Mouse (Mus musculus): ENCODE results near the gene Cacna2d1.
A peak's percentile ranks its signal among the peaks of the same experiment; 100 is the strongest.

The Cacna2d1 gene

DNA sequence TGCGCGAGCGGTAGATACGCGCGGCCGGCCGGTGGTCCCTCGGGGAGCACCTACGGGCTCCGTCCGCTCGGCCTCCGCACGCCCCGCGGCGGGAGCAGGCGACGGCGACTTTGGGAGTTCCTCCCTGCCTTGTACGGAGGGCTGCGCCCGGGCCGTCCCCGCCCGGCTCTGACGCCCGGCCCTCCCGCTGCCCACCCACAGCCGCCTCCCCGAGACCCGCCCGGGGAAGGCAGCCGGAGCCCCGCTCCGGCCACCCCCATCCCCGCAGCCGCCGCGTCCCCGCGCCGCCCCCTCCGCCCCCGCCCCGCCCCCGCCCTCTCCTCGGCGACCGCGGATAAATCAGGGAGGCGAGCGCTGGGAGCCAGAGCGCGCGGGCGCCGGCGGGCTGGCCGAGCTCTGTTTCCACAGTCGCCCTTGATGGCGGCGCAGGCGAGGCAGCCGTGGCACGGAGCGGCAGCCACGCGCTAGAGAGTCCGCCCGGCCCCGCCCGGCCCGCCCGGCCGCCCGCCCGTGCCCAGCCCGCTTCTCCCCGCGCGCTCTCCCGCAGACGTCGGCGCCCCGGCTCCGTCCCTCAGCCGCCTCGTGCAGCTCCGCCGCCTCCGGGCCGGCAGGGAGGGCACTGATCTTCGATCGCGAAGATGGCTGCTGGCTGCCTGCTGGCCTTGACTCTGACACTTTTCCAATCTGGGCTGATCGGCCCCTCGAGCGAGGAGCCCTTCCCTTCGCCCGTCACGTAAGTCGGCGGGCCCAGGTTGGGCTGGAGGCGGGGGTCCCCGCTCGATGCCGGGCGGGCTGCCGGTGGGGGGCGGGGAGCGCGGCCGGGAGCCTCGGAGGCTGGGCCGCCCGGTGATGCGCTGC, at the start of gene Cacna2d1:
TSS of gene Cacna2d1 (plus strand) at position 316 of the 858 bp plus-strand sequence.
- DNase-seq, result peak; percentile 35 to 52

- DNase-seq, result no peak
These were observed 39.4 kb upstream of the Cacna2d1 start for GRCm38 (mm10) chr5:15895098-15895497.

DNA sequence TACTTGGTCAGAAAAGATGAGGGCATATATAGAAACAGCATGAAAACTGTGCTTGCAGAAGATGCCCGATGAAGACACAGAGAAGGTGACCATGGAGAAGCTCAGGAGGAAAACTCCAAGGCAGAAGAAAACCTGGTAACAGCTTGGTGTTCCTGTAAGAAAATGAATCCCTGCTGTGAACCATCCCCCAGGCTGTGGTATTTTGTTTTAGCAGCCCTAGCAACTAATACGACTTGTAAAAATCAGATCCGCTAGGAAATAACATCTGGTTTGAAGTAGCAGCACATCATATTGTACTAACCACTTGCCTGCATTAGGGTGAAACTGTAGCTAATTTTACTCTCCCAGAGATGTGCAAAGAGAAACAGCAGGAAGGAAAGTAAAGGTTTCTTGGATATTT, 37.8 kb upstream of the Cacna2d1 start:
- no peak for DNase-seq

DNA sequence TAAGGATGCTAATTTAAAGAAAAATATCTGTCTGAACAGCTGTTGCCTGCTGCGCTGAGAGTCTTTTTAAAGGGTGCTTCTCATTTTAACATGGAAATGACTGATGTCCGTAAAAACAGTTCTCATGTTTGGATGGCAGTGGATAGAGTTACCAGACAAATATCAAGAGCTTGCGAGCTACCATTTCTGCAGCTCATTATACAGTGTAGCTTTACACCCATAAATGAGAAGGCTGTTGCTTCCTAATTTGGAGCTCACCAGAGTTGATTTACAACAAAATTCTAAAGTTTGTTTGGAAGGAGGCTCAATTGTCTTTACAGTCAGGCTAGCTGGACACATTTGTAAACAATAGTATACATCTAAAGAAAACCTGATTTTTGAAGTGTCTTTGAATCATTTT, 28.0 kb upstream of the Cacna2d1 start:
- DNase-seq, result no peak

DNA sequence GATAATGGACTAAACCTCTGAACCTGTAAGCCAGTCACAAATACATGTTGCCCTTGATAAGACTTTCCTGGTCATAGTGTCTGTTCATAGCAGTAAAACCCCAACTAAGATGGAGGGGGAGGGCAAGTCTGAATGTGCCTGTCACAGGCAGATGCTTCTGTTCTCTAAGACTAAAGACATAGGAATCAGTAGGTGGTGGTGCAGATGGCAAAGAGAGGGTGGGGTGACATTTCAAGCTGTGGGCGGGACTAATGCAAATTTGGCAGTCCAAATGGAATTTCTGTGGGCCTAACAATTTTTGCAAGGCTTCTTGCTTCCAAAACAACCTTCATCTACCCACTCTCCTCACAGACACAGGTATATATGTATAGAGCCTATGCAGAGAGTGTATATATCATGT, 19.6 kb upstream of the Cacna2d1 start:
- DNase-seq, result no peak

DNA sequence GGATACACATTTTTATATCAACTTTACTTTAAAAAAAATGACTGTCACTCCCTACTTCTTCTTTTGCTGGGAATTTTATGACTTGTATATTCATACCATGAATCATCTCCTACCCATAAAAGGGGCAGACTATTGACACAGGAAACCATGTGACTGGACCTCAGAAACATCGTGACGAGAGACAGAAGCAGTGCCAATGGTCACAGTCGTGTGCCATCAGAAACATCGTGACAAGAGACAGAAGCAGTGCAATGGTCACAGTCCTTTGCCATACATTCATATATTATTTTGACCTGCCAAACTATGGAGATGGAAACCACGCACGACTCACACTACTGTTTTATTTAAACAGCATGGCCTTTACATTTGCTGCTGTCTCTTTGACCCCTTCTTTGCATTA, 6.0 kb upstream of the Cacna2d1 start:
- no peak for DNase-seq

DNA sequence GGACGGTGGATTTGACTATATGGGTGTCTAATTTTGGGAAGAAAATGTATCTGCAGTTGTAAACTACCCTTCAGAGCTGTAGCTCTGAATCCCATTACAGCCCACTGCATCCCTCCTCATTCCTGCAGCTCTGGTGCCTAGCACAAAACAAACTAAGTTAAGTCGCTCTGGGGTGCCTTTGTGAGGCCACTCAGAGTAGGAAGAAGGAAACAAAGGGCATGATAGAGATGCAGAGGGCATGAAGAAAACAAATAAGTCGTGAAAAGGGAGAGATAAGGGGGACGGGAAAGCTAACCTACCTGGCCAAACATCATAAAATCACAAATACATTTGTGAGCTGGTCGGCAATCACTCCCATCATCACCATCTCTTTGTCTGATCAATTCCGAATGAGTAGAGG, 1.5 kb upstream of the Cacna2d1 start:
- DNase-seq, result no peak

DNA sequence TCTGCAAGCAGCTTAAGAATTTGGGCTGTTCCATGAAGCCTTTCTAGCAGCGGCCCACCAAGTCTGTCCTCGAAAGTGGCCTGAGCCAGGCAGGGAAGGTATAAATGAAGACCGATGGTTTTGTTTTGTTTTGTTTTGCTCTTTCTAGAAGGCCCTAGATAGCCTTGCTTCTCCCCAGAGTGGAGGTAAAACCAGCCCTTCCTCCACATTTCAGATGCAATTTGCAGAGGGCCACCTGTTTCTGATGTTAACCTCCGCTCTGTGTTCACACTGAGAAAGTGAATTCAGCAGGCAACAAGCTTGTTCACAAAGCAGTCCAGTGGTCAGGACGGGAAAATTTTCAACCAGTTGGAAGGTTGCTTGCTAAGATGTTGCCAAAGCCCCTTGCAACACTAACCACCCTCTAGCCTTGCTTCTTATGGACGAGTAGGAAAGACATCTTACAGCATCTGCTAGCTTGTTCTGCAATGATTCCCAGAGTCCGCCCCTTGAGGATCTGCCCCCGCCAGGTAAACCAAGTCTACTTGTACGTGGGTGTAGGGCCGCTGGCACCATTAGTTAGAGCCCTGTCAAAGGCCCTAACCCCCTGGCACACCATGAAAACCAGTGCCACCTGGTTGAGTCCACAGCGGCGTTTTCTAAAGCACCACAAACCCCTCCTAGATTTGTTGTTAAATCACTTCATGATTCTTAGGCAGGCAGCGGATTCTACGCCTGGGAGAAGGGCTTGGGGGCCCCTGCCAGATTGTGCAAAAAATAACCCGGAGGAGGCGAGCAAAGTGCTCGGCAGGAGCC, 713 bp upstream of the Cacna2d1 start:
- peak in 1 of 2 experiments; percentile 2 for DNase-seq

GRCm38 (mm10) chr5:15935234-15935728, 790 bp downstream of the Cacna2d1 start:
- DNase-seq, result peak; percentile 2 to 10

DNA sequence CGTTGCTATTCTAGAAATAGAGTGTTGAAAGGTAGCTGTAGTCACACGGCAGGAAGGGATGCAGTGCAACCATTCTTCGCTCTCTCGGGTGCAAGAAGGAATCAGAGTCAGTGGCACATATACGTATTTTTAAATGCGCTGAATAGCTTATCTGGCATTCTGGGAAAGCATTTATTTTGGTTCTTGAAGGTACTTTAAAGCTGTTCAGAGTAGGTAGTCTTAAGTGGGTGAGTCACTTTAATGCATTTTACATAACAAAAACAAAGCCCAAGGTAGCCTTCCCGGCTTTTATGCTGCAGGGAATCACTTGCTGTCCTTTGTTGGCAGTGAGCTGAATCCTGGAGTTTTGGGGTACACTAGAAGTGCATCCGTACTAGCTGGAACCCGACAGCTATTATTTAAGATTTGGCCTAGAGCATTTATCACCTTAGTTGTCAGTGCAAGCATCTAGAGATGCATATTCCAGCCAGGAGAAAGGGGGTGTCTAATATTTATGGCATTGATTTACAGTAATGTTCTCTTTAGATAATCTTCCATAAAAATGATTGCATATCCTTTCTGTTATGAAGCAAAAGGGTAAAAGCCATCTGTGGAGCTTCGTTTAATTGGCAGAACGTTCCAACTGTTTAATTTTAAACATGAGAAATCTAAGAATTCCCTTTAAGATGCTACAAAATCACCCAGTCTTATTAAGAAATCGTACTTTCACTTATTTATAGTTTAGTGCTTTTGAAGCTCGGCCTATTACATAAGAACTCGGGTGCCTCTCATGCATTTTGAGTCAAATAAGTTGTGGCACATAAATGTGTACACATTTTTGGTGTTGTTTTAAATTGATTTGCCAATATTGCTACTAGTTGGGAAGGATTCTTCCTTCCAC, 1.6 kb downstream of the Cacna2d1 start:
- no peak for DNase-seq

GRCm38 (mm10) chr5:15941191-15941725, 6.8 kb downstream of the Cacna2d1 start:
- no peak for DNase-seq

DNA sequence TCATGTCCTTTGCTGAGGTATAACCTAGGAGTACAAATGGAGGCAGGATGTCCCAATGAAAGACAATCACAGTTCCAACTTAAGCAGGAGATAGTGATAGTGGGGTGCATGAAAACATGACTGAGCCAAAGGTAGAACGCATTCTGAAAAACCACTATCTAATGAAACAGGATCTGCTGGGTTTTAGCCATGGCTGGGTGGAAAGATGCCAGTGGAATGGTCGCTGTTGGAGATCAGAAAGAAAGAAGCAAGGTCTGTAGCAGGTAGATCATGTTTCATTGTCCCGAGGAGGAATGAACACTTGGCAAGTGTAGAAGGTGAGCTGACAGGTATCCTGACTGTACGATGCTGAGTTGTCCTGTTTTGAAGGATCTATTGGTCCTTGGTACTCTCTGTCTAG, 7.6 kb downstream of the Cacna2d1 start:
- no peak for DNase-seq

GRCm38 (mm10) chr5:15948290-15949037, 14.0 kb downstream of the Cacna2d1 start:
- DNase-seq, result no peak

DNA sequence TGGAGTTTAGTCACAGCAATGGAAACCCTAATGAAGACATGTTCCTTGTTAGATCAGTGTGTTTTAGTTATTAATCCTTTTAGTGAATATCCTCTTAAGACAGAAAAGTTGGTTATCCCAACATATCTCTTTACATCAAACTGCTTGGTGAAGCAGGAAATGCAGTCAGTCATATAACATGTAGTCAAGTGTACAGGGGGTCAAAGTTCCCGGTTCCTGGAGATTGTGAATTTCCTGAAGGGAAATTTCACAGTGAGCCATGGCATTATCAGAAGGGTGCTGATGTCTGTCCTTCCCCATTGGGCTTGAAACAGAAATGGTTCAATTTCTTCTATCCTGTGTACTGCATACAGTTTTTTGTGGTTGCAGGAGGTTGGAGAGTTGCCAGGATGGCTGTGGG, 25.3 kb downstream of the Cacna2d1 start:
- no peak for DNase-seq

GRCm38 (mm10) chr5:15961866-15962265, 27.4 kb downstream of the Cacna2d1 start:
- DNase-seq, result no peak

DNA sequence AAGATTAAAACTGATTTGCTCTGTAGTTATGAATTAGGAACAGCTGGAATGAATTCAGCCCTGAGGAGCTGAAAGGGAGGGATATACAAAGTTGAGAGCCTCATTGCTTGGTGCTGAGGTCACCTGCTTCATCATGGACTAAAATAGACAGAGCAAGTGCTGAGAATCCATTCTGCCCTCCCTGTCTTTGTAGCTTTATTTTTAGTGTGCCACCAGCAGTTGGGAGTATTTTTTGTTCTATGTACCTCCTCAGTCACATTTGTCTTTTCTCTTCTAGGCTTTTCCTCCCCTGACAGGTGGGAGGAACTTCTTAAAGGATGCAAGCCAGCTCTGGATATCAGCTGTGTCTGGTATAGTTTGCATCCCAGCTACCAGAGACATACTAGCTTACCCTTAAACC, 32.4 kb downstream of the Cacna2d1 start:
- no peak for DNase-seq

DNA sequence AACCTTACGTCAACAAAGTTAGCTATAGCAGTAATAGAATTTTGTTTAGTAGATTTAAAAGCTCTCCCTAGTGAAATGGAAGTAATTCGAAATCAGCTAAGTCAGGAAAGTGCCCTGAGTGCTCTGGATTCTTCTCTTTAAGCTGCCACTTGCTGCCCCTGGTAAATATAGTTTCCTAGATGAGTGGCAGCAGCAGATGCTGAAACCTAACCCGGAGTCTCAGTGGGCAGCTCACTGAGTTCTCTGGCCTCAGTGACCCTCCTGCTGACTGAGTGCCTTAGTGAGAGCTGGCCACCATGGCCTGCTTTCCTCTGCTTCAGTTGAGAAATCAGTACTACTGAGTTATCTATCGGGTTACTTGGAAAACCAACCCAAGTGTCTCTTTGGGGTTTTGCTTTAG, 37.3 kb downstream of the Cacna2d1 start:
- DNase-seq, result no peak

DNA sequence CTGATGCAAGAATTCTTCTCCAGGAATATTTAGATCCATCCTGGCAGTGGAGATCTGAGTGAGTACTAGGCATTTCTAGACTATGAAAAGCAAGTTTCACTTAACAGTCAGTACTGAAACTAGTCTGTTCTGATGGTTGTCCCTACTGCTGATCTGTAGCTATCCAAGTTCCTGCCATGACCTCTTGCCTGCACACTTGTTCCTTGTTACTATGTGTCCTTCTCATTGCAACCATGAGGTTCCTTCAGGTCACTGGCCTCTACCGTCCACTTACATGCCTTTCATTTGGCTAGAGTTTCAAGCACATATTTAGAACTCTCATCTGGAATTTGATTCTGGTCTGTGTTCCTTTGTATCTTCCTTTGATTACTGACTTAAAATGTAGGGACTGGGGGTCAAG, 37.9 kb downstream of the Cacna2d1 start:
- no peak for DNase-seq

GRCm38 (mm10) chr5:15974652-15975051, 40.2 kb downstream of the Cacna2d1 start:
- DNase-seq, result no peak

DNA sequence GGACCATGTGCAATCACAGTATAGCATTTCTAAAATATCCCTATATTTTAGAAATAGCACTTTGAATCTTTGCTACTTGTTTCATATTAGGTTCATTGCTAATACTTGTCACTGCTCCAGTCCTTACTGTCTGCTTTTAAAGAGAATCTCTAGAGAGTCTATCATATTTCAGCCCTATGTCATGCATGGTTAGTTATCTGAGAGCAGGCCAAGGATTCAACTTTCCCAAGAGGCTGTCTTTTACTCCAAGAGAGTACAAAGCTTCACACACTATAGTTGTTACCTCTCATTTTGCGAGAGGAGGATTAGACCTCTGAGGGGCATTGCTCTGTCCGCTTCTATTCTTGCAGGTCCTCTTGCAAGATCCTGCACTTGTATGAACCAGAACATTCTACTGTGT, 44.7 kb downstream of the Cacna2d1 start:
- DNase-seq, result no peak

DNA sequence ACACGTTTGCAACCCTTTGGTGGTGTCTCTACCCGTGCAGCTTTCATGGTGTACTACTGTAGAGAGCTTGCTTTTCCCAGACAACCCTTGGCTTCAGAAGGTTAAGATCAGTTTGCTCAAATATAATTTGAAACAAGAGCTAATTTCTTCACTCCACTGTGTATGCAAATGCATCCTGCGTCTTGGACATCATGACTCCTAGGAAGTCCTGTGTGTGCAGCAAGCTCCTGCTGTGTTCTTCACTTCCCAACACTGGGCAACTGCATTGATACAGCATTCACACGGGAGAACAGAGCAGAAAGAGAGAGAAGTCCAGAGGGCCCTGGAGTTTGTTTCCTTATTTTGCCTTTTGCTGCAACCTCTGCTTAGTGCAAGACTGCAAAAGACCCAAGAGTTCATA, 48.1 kb downstream of the Cacna2d1 start:
- no peak for DNase-seq

- no peak for DNase-seq
These were observed 48.9 kb downstream of the Cacna2d1 start for GRCm38 (mm10) chr5:15983354-15983753.

All from lung, adult 18-20 months (tissue).